Mouse (Mus musculus) lung, adult 2 months (tissue): Measurements from ENCODE around the gene Ndufs6.

Experiments used
- CTCF ChIP-seq: fragments of 200-500 bp; IDR thresholded peaks from 2 replicates; pipeline ENCODE4 v1.5.1; 2011; ENCODE audit warnings: mild to moderate bottlenecking, low read length, control low read depth; ENCODE audit not compliant: insufficient read depth
- POLR2A ChIP-seq: fragments of 200-500 bp; IDR thresholded peaks from 2 replicates; pipeline ENCODE4 v1.6.1; 2011; ENCODE audit warnings: low read depth, mild to moderate bottlenecking, control low read depth, low read length, borderline replicate concordance; ENCODE audit errors: extremely low read depth

DNA sequence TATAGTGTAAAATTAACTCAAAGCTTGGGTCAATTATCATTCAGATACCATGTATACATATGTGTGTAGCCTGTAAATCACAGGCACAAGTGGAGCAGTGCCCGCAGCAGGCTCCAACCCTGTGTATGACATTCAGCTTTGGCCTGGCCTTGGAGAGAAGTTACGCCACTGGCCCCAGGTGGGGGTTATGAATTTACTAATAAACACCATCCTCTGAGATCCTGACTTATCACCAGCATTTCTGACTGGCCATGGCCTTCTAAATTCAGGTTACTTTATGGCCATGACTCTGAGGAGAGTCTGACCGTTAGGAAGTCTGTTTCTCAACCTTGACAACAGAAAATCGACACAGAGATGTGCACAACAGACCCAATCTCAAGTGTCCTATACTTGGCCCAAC, 4.9 kb downstream of the Ndufs6 start:
- TF ChIP-seq CTCF (no peak), POLR2A (no peak)
